Mouse (Mus musculus) lung, embryonic 14.5 days (tissue): ENCODE results near the gene Mthfd1l. TPM values are rescaled to one million over a fixed set of nuclear protein-coding genes. Genes with fewer than 3 reads are reported as not detected.

ENCODE experiments used
- ATAC-seq: fragments of 200-750 bp; cut with Nextera tagmentation; 2 replicates; pipeline ENCODE4 v1.8.0; 2017; ENCODE audit warnings: mild to moderate bottlenecking, moderate TSS enrichment, moderate library complexity; ENCODE audit not compliant: insufficient read depth
- DNase-seq: peaks from one replicate; pipeline ENCODE4 v3.0.0-alpha.2; 2015
- H3K27ac ChIP-seq: fragments of 300-500 bp; sonication (generic); 2 replicates; pipeline ENCODE4 v1.5.1; 2014; ENCODE audit warnings: low read depth, mild to moderate bottlenecking, moderate library complexity
- H3K27me3 ChIP-seq: fragments of 300-500 bp; sonication (generic); 2 replicates; pipeline ENCODE4 v1.6.1; 2014; ENCODE audit warnings: low read length, control low read depth; ENCODE audit not compliant: insufficient read depth
- H3K36me3 ChIP-seq: fragments of 300-500 bp; sonication (generic); 2 replicates; pipeline ENCODE4 v1.6.1; 2014; ENCODE audit warnings: control low read depth; ENCODE audit not compliant: insufficient read depth
- H3K4me1 ChIP-seq: fragments of 300-500 bp; sonication (generic); 2 replicates; pipeline ENCODE4 v1.6.1; 2014; ENCODE audit warnings: antibody characterized with exemption, control low read depth; ENCODE audit not compliant: insufficient read depth
- H3K4me2 ChIP-seq: fragments of 300-500 bp; sonication (generic); 2 replicates; pipeline ENCODE4 v1.6.1; 2014; ENCODE audit warnings: mild to moderate bottlenecking
- H3K4me3 ChIP-seq: fragments of 300-500 bp; sonication (generic); 2 replicates; pipeline ENCODE4 v1.5.1; 2014; ENCODE audit warnings: low read depth, low read length
- H3K9ac ChIP-seq: fragments of 300-500 bp; sonication (generic); 2 replicates; pipeline ENCODE4 v1.6.1; 2014
- H3K9me3 ChIP-seq: fragments of 300-500 bp; sonication (generic); 2 replicates; pipeline ENCODE4 v1.6.1; 2016; ENCODE audit warnings: low read depth, low read length, control low read depth
- CTCF ChIP-seq: IDR thresholded peaks from 2 replicates; pipeline ENCODE4 v1.5.1; 2016; ENCODE audit warnings: antibody characterized with exemption, low read depth
- WGBS: fragments of 180-500 bp; shearing (Covaris S2); extraction: QIAGEN DNeasy Blood & Tissue Kit; methylation state at CpG from one replicate; pipeline ENCODE4 v1.1.7; 2014; 5-methylcytosine and 5-hydroxymethylcytosine counted together
- polyA plus RNA-seq: library from polyadenylated mRNA; unstranded; fragments of >200 nt; fragmentation: Nextera tagmentation; extraction: Ambion mirVana; gene quantifications from 2 replicates; pipeline ENCODE4 v1.2.1, GENCODE M21; 2014

The Mthfd1l gene
- polyA plus RNA-seq, 1 experiment from 2014 or later = 21.7 TPM

GRCm38 (mm10) chr10:4092990-4093389 is 120.1 kb downstream of the Mthfd1l start:
- 86% methylated on average over 8 of the region's 8 CpGs for WGBS
- Histone ChIP-seq H3K36me3 (peaks cover 8% of the 10 kb centered on the region; the same call in 1 of the 2 replicates), H3K4me1 (no peaks in the 10 kb centered on the region), H3K9ac (no peak overlapping the region), H3K27me3 (no peaks in the 10 kb centered on the region), H3K4me3 (no peak overlapping the region), H3K9me3 (no peaks in the 10 kb centered on the region), H3K27ac (no peak overlapping the region), H3K4me2 (no peak overlapping the region)
- TF ChIP-seq CTCF = no peak
- DNase-seq (no peak), ATAC-seq (no peak)

GRCm38 (mm10) chr10:4094093-4094817 is 121.3 kb downstream of the Mthfd1l start:
- WGBS = 90% methylated on average over 9 of the region's 9 CpGs
- no peak overlapping the region for H3K27ac ChIP-seq
- H3K4me1 ChIP-seq = no peaks in the 10 kb centered on the region
- no peak overlapping the region for H3K9ac ChIP-seq
- no peak overlapping the region for H3K4me3 ChIP-seq
- TF ChIP-seq CTCF = no peak
- no peaks in the 10 kb centered on the region for H3K9me3 ChIP-seq
- no peak overlapping the region for H3K4me2 ChIP-seq
- no peaks in the 10 kb centered on the region for H3K27me3 ChIP-seq
- peaks cover 8% of the 10 kb centered on the region; the same call in 1 of the 2 replicates for H3K36me3 ChIP-seq
- no peak for ATAC-seq
- DNase-seq = no peak

GRCm38 (mm10) chr10:4096151-4096550 is 123.2 kb downstream of the Mthfd1l start:
- no peak for TF ChIP-seq CTCF
- WGBS = 64% methylated on average over 5 of the region's 5 CpGs
- DNase-seq (peak; percentile 32), ATAC-seq (no peak)
- Histone ChIP-seq H3K4me3 (no peak overlapping the region), H3K9me3 (no peaks in the 10 kb centered on the region), H3K9ac (no peak overlapping the region), H3K27me3 (no peaks in the 10 kb centered on the region), H3K36me3 (peaks cover 8% of the 10 kb centered on the region; the same call in 1 of the 2 replicates), H3K4me2 (no peak overlapping the region), H3K27ac (0 out of 2 replicates have a peak overlapping the region, but pooled peaks have one; percentile 47), H3K4me1 (no peaks in the 10 kb centered on the region)

GRCm38 (mm10) chr10:4100007-4100406 is 127.1 kb downstream of the Mthfd1l start:
- H3K27me3 ChIP-seq = no peaks in the 10 kb centered on the region
- no peak overlapping the region for H3K9ac ChIP-seq
- DNase-seq (no peak), ATAC-seq (no peak)
- H3K4me1 ChIP-seq = no peaks in the 10 kb centered on the region
- H3K36me3 ChIP-seq = peaks cover 8% of the 10 kb centered on the region; the same call in 1 of the 2 replicates
- H3K4me3 ChIP-seq = no peak overlapping the region
- H3K4me2 ChIP-seq = no peak overlapping the region
- no peaks in the 10 kb centered on the region for H3K9me3 ChIP-seq
- WGBS = 93% methylated on average over 6 of the region's 6 CpGs
- no peak overlapping the region for H3K27ac ChIP-seq
- TF ChIP-seq CTCF = no peak

- H3K27me3 ChIP-seq = no peaks in the 10 kb centered on the region
- ATAC-seq = peak; percentile 51
- DNase-seq = peak; percentile 84
- 29% methylated on average over 10 of the region's 10 CpGs for WGBS
- H3K4me1 ChIP-seq = peaks cover 20% of the 10 kb centered on the region
- H3K9ac ChIP-seq = no peak overlapping the region
- peaks cover 8% of the 10 kb centered on the region; the same call in 1 of the 2 replicates for H3K36me3 ChIP-seq
- no peak overlapping the region for H3K4me3 ChIP-seq
- H3K4me2 ChIP-seq = no peak overlapping the region
- peak overlapping the region; percentile 77 for H3K27ac ChIP-seq
- peak; percentile 50 for TF ChIP-seq CTCF
- no peaks in the 10 kb centered on the region for H3K9me3 ChIP-seq
Observed at GRCm38 (mm10) chr10:4105676-4106528, 133.0 kb downstream of the Mthfd1l start.

- no peak overlapping the region for H3K4me3 ChIP-seq
- H3K27me3 ChIP-seq = no peaks in the 10 kb centered on the region
- DNase-seq (peak; percentile 86), ATAC-seq (peak; percentile 77)
- H3K4me1 ChIP-seq = peaks cover 30% of the 10 kb centered on the region
- WGBS = 24% methylated on average over 7 of the region's 7 CpGs
- no peak overlapping the region for H3K9ac ChIP-seq
- H3K27ac ChIP-seq = peak overlapping the region; percentile 77
- peak; percentile 49 for TF ChIP-seq CTCF
- no peak overlapping the region for H3K4me2 ChIP-seq
- H3K36me3 ChIP-seq = peaks cover 8% of the 10 kb centered on the region; the same call in 1 of the 2 replicates
- H3K9me3 ChIP-seq = no peaks in the 10 kb centered on the region
Observed at GRCm38 (mm10) chr10:4107661-4108338, 134.9 kb downstream of the Mthfd1l start.
